Mouse (Mus musculus): ENCODE data around the gene Cxcl14.

Gene Cxcl14

GRCm38 (mm10) chr13:56289261-56289660 lies 7.1 kb downstream of the Cxcl14 start:
- no peak for DNase-seq (ENCODE audit: low spot score)

DNA sequence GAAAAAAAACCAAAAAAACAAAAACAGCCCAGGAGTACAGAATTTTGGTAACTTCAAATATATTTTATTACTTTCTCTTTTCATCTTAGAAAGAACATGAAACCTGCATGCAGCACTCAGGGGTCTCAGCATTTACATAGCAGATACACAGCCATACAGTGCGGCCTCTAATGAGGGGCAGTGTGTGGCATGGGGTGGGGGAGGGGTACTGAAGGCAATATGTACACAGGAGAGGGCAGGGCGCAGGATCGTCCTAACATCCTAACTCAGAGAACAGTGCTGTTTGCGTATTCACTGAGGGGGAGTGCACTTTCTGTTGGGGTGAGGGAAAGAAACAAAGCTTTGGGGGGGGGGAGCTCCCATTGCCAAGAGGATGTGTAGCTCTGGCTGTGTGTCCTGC lies 7.8 kb downstream of the Cxcl14 start:
- no peak for DNase-seq (ENCODE audit: low spot score)

DNA sequence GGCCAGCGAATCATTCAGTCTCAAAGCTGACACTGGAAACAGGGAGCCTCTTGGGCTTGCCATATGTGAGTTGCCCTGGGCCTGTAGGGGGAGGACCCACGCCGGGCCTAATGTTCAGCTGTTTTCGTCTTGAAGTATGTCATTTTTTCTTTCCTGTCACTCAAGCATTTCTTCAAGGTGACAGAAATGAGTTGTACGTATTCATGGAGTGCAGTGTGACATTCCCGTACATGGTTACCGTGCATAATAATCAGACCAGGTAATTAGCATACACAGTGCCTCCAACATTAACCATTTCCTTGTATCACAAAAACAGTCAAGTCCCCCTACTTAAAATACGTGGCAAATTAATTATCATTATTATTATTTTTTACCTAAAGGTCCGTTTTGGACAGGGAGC lies 9.3 kb downstream of the Cxcl14 start:
- DNase-seq (ENCODE audit: low spot score) = no peak

- no peak for DNase-seq (ENCODE audit: low spot score)
Observed at GRCm38 (mm10) chr13:56283321-56283720, 13.0 kb downstream of the Cxcl14 start.

- no peak for DNase-seq (ENCODE audit: low spot score)
Observed at GRCm38 (mm10) chr13:56280356-56280755, 16.0 kb downstream of the Cxcl14 start.

DNA sequence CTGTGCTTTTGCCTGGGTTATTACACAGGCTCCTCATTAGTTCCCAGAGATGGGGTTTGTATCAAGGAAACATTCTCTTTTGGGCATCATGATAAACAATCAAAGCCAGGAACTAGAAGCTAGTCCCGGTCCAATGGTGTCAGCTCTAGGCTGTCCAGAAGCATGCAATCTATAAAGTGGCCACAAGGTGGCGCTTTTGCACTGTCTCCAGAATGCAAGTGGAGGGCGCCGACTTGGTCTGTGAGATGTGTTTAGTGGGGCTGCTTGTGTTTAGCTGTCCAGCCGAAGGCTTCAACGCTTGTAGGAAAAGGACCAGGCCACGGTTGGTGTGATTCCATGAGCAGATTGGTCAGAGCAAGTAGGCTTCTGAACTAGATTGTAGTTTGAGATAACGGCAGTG lies 16.9 kb downstream of the Cxcl14 start:
- peak; percentile 38 for DNase-seq (ENCODE audit: low spot score)

GRCm38 (mm10) chr13:56275171-56275570 lies 21.2 kb downstream of the Cxcl14 start:
- no peak for DNase-seq (ENCODE audit: low spot score)

GRCm38 (mm10) chr13:56270124-56270523 lies 26.2 kb downstream of the Cxcl14 start:
- no peak for DNase-seq (ENCODE audit: low spot score)

DNA sequence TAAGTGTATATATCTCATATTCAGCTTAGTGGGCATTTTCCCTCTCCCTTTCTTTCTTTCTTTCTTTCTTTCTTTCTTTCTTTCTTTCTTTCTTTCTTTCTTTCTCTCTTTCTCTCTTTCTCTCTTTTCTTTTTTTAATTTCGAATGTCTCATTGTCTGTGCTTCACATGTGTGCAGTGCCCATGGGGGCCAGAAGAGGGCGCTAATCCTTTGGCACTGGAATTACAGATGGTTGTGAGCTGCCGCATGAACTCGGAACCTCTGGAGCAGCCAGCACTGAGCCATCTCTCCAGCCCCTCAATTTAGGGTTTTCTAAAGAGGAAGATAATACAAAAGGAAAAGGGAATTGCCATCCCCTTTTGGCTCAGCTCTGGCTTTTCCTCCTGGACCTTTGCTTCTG lies 29.0 kb downstream of the Cxcl14 start:
- DNase-seq (ENCODE audit: low spot score) = no peak

DNA sequence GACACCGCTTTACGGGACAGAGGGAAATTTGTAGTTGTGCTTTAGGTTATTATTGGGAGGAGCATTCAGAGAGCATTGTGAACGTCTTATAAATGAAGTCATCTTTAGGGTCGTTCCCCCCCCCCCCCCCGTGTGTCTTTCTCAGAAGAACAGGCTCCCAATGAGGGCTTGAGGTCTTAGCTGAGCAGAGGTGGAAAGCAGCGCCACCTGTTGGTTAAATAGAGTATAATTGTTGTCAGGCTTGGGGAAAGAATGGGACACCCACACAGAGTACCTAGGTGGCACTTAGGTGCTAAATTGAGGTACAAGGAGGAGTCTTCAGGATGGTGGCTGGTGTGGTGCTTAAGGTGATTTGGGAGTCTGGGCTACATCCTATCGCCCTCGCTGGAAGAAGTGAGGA lies 29.9 kb downstream of the Cxcl14 start:
- no peak for DNase-seq (ENCODE audit: low spot score)

GRCm38 (mm10) chr13:56265661-56266060 lies 30.7 kb downstream of the Cxcl14 start:
- DNase-seq (ENCODE audit: low spot score) = no peak

DNA sequence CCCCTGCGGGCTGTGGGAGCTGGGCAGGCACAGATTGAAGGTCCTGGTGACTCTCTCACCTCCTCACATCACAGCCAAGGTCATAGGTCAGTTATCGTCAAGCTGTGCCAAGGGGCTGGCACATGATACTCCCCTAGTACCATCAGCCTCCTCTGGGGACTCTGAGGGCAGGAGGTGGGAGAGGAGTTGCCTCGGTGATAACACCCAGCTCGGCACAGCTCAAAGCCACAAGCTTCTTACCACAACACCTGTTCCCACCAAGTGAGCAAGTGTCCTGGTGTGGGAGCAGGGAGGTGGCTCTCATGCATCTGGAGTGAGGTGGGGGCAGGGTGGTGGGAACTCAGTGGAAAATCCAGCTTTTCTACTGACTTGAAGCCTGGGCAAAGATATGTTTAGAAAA lies 34.1 kb downstream of the Cxcl14 start:
- no peak for DNase-seq (ENCODE audit: low spot score)

DNA sequence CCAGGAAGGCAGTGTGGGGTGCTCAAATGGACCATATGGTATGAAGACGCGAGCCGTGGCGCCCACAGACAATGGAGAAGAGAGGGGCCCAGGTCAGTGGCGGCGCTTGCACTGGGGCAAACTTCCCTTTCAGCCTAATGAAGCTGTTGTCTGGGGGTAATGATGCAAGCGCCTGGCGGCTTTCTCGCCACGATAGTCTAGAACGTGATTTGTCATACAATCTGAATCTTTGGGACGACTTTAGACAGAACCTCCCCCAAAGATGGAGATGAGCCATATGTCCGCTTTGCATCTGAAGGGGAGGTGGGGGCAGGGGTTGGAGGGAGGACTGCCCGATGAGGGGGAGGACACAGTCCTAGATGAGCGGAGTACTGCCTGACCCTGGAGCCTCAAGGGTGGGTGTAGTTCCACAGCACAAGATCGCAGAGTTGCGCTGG lies 36.0 kb downstream of the Cxcl14 start:
- no peak for DNase-seq (ENCODE audit: low spot score)

- DNase-seq (ENCODE audit: low spot score) = no peak
Observed at GRCm38 (mm10) chr13:56259926-56260250, 36.5 kb downstream of the Cxcl14 start.

DNA sequence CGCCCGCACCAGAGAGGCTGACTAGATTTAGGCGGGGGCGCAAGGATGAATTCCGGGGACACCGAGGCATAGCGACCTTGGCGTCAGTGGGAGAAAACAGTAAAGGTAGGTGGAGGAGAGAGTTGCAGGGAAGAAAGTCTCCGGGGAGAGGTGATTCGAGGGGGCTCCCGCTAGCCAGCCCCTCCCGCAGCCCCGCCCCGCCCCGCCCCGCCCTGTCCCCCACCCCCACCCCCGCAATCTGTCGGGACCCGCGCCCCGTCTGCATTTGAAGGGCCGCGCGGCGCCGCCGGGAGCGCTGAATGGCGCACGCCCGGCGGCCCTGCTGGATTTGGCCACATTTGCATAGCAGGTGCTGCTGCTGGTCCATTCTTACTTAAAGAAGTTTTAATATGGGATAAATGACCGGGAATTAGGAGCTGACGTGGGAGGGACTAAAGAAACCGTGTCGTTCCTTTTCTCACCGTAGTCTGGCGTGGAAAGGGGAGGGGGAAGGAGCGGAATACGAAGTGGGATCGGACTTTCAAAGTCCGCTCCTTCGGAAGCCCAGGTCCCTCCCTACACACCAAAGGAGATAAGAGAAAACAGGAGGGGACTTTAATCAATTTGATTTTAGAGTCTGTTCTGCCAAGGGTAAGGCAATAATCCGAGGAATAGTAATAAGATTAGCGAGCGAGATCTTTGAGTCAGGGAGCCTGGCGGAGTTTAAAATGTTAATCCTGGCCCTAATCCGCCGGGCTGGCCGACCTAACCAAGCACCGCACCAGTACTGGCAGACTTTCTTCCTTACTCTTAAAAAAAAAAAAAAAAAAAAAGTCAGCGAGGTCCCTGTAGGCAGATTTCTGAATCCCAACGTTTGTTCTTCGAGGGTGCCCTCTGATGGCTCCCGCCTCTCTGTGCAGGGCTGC lies 37.1 kb downstream of the Cxcl14 start:
- DNase-seq (ENCODE audit: low spot score) = no peak

DNA sequence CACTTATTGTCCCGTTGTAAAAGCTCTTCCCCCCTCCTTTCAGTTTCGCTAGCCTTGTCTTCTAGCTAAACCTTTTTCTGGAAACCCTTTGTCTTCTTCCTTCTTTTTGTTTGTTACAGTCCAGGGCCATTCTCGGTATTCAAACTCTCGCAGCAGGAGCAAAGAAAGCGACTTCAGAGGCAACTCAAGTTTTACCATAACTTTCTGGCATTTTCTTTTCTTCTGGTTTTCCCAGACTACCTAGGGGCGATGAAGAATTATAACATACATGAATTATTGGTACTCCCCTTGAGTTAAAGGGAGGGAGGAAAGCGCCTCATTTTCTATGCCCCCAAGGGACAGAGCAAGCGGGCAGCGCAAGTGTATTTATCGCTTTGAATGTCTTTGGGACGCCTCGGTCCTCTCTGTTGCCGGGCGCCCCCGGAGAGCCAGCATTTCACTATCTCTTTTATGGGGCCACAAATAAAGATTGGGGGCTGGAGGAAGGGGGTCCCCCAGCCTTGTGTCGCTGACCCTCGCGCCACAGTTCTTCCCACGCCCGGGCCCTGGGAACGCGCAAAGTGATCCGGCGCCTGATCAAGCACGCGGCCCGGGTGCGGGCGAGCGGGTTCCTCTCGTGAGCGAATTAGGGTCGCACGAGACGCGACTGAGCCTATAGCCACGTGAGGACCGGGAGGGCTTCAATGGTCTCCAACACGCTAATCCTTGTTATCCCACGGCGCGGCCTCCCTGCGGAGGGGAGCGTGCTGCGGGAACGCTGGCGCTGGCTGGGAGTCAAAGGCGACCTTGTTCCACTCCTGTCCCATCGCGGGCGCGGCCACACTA lies 37.9 kb downstream of the Cxcl14 start:
- DNase-seq (ENCODE audit: low spot score) = no peak

GRCm38 (mm10) chr13:56257469-56258153 lies 38.7 kb downstream of the Cxcl14 start:
- no peak for DNase-seq (ENCODE audit: low spot score)

DNA sequence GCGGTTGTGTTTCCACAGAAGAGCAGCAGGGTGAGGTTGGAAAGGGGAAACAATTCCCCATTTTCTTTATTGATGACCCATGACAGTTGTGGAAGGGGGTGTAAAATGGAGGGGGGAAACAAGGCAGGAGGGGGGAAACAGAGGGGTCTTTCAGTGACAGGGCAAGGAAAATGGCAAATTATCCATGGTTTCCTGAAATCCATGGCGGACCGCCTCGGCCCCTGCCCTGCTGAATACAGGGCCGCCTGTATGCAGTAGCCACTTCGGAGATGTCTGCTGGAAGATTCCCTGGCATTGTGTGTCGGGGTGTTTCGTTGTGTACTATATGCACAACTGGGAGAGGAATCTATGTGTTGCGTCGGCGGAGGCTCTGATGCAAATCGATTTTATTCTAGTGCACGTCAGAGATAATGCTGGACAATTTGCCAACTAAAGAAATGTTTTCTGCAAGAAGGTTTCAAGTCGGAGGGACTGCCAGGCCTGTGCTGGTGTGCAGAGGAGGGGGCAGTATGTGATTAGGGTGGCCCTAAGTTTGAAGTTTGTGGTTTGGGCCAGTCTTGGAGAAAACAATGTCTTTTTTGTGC lies 39.5 kb downstream of the Cxcl14 start:
- no peak for DNase-seq (ENCODE audit: low spot score)

GRCm38 (mm10) chr13:56253379-56253778 lies 43.0 kb downstream of the Cxcl14 start:
- DNase-seq (ENCODE audit: low spot score) = no peak

- no peak for DNase-seq (ENCODE audit: low spot score)
Observed at GRCm38 (mm10) chr13:56252783-56253182, 43.6 kb downstream of the Cxcl14 start.

DNA sequence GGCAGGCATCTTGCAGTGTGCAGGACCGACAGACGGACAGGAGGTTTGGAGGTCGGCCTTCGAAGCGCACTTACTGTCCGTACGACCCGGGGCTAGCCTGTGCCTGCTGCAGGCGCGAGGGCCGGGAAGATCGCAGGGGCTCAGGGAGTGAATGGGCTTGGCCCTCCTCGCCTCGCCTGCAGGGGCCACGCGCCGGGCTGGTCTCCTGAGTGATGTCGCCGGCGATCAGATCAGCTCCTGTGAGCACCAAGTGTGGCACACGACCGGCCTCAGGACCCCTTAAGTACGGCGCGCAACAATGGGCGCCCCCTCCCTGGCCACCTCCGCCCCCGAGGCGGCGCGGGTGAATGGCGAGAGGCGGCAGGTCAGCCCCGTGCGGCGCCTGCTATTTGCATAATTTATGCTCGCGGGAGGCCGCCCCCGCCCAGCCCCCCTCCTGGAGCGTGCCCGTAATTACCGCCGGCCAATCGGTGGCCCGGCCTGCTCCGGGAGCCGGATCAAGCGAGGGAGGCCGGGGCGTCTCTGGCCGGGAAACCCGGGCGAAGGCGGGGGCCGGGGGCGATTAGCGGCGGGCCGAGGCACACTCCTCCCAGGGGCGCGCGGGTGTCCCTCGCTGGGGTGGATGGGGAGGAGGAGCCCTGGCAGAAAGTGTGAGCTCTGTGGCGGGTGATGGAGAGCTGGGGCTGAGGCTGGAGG lies 44.3 kb downstream of the Cxcl14 start, which contains the start of gene Neurog1:
TSS of gene Neurog1 (minus strand) at position 240 of the 696 bp plus-strand sequence.
- DNase-seq (ENCODE audit: low spot score) = no peak

Measured in ovary, adult 18-20 months (tissue).